Mouse (Mus musculus): ENCODE results near the gene Jagn1.

Gene Jagn1

GRCm38 (mm10) chr6:113473715-113474114, 31.3 kb downstream of the Jagn1 start:
- DNase-seq (ENCODE audit: low spot score): no peak

- no peak for DNase-seq (ENCODE audit: low spot score)
Observed at GRCm38 (mm10) chr6:113477353-113477752, 35.0 kb downstream of the Jagn1 start.

- no peak for DNase-seq (ENCODE audit: low spot score)
Observed at GRCm38 (mm10) chr6:113478906-113479305, 36.5 kb downstream of the Jagn1 start.

DNA sequence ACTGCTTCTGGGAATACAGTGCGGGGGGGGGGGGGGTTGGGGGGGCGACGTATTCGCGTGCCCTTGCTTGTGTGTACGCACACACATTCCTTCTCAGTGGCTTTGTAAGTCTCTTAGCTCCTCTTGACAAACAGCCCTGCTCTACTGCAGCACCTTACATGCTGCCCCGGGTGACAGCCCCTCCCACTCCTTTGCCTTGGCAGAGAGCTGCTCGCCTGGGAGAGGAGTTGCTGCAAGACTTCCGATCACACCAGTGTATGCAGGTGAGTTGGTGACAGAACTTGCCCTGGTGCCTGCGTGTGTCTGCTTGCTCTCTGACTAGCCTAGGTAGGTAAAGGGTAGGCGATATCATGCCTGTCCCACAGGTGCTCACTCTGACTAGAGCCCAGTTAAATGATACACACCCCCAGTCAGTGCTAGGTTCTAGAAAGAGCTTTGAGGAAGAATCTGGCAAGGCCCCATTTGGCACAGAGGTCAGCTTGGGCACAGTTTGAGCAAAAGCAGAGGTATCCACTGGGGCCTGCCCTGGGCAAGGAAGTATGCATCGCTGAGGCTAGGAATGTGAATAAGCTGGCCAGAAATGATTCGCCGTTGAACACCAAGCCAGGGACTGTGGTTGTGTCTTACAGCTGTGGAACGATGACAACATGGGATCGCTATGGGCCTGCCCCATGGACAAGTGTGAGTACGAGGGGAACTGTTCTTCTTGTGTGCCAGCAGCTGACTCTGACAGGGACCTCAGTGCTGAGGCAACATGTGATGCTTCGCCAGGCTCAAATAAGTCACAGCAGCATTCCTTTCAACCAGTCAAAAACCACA, 38.4 kb downstream of the Jagn1 start:
- peak; percentile 78 for DNase-seq (ENCODE audit: low spot score)

DNA sequence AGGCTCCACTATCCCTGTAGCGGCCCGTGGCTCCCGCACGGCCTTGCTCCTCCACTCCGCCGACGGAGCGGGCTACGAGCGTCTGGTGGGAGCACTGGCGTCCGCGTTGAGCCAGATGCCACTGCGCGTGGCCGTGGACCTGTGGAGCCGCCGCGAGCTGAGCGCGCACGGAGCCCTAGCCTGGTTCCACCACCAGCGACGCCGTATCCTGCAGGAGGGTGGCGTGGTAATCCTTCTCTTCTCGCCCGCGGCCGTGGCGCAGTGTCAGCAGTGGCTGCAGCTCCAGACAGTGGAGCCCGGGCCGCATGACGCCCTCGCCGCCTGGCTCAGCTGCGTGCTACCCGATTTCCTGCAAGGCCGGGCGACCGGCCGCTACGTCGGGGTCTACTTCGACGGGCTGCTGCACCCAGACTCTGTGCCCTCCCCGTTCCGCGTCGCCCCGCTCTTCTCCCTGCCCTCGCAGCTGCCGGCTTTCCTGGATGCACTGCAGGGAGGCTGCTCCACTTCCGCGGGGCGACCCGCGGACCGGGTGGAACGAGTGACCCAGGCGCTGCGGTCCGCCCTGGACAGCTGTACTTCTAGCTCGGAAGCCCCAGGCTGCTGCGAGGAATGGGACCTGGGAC, 40.2 kb downstream of the Jagn1 start:
- no peak for DNase-seq (ENCODE audit: low spot score)

- DNase-seq (ENCODE audit: low spot score): no peak
Observed at GRCm38 (mm10) chr6:113483100-113483615, 40.8 kb downstream of the Jagn1 start, which contains the start of gene Creld1. TSS of gene Creld1 (plus strand) at chr6:113483297.

- DNase-seq (ENCODE audit: low spot score): no peak
Observed at GRCm38 (mm10) chr6:113483729-113484128, 41.4 kb downstream of the Jagn1 start.

GRCm38 (mm10) chr6:113487125-113487576, 44.8 kb downstream of the Jagn1 start:
- peak; percentile 91 for DNase-seq (ENCODE audit: low spot score)

GRCm38 (mm10) chr6:113489410-113489809, 47.0 kb downstream of the Jagn1 start:
- no peak for DNase-seq (ENCODE audit: low spot score)

- no peak for DNase-seq (ENCODE audit: low spot score)
Observed at GRCm38 (mm10) chr6:113492101-113492864, 49.9 kb downstream of the Jagn1 start.

GRCm38 (mm10) chr6:113494258-113494788, 52.0 kb downstream of the Jagn1 start:
- no peak for DNase-seq (ENCODE audit: low spot score)

GRCm38 (mm10) chr6:113495071-113495675, 52.8 kb downstream of the Jagn1 start:
- DNase-seq (ENCODE audit: low spot score): no peak

Measured in adipocyte (in vitro differentiated cells).